Mouse (Mus musculus): ENCODE measurements around the gene Abcc8.

GRCm38 (mm10) chr7:46104256-46104915, 75.4 kb downstream of the Abcc8 start:
- TF ChIP-seq CTCF (IDR thresholded peaks at IDR 0.05; ENCODE audit: low read depth, low read length): no peak
- no peak for TF ChIP-seq POLR2A (IDR thresholded peaks at IDR 0.05; ENCODE audit: borderline replicate concordance, low read depth, low read length)
